Mouse (Mus musculus) myocyte (in vitro differentiated cells): ENCODE measurements at regions not wholly inside any gene's neighbourhood (a gene's known extent, or its start where the extent isn't known, plus 50 kb on each side); places are given as distances from the start of the nearest gene placed in this dataset.

Experiments used
- H3K27me3 ChIP-seq: one replicate; pipeline ENCODE4 v1.6.1; 2011; ENCODE audit not compliant: control insufficient read depth, insufficient read depth, insufficient read length
- H3K36me3 ChIP-seq: one replicate; pipeline ENCODE4 v1.6.1; 2011; ENCODE audit not compliant: control insufficient read depth, insufficient read depth
- H3K4me2 ChIP-seq: one replicate; pipeline ENCODE4 v1.6.1; 2011; ENCODE audit warnings: low read depth, control low read depth
- H3K4me3 ChIP-seq: one replicate; pipeline ENCODE4 v1.5.1; 2011; ENCODE audit warnings: mild to moderate bottlenecking, control low read depth, moderate library complexity
- H3K79me2 ChIP-seq: one replicate; pipeline ENCODE4 v1.6.1; 2011; ENCODE audit not compliant: control insufficient read depth, insufficient read depth
- H3ac ChIP-seq: one replicate; pipeline ENCODE4 v1.6.1; 2011; ENCODE audit not compliant: control insufficient read depth, insufficient read length
- CEBPB ChIP-seq: IDR thresholded peaks from 2 replicates; pipeline ENCODE4 v1.6.1; 2011; ENCODE audit warnings: mild to moderate bottlenecking, moderate library complexity; ENCODE audit not compliant: poor library complexity, insufficient read depth, severe bottlenecking
- E2F4 ChIP-seq: IDR thresholded peaks from one replicate; pipeline ENCODE4 v1.6.1; 2011; ENCODE audit warnings: mild to moderate bottlenecking, control low read depth, moderate library complexity; ENCODE audit not compliant: insufficient read depth
- MAX ChIP-seq: IDR thresholded peaks from one replicate; pipeline ENCODE4 v1.6.1; 2011; ENCODE audit warnings: low read depth, mild to moderate bottlenecking, control low read depth
- MYOD1 ChIP-seq, 3 experiments: IDR thresholded peaks; one replicate each; pipeline ENCODE4 v1.6.1; 2011; ENCODE audit warnings: control low read depth in 2 of 3, low read depth in 2 of 3, mild to moderate bottlenecking in 2 of 3, moderate library complexity in 1 of 3; ENCODE audit not compliant: insufficient read length in 2 of 3, control insufficient read depth in 1 of 3
- MYOG ChIP-seq, 3 experiments: IDR thresholded peaks; one replicate each; pipeline ENCODE4 v1.6.1; 2011; ENCODE audit warnings: control low read depth in 2 of 3, low read depth in 2 of 3, mild to moderate bottlenecking in 2 of 3; ENCODE audit not compliant: insufficient read length in 2 of 3, control insufficient read depth in 1 of 3, insufficient read depth in 1 of 3
- POLR2A ChIP-seq: IDR thresholded peaks from one replicate; pipeline ENCODE4 v1.6.1; 2011; ENCODE audit warnings: low read depth, mild to moderate bottlenecking, control low read depth, moderate library complexity; ENCODE audit not compliant: insufficient read length
- POLR2AphosphoS2 ChIP-seq: IDR thresholded peaks from one replicate; pipeline ENCODE4 v1.6.1; 2011; ENCODE audit warnings: low read depth, control low read depth; ENCODE audit not compliant: insufficient read length
- REST ChIP-seq: IDR thresholded peaks from one replicate; pipeline ENCODE4 v1.6.1; 2011; ENCODE audit warnings: mild to moderate bottlenecking, control low read depth, moderate library complexity; ENCODE audit not compliant: insufficient read depth, insufficient read length
- SRF ChIP-seq: IDR thresholded peaks from one replicate; pipeline ENCODE4 v1.6.1; 2011; ENCODE audit warnings: low read depth; ENCODE audit not compliant: control insufficient read depth, insufficient read length
- TCF12 ChIP-seq: IDR thresholded peaks from one replicate; pipeline ENCODE4 v1.6.1; 2011; ENCODE audit warnings: mild to moderate bottlenecking, control low read depth; ENCODE audit not compliant: poor library complexity, insufficient read depth, severe bottlenecking
- TCF3 ChIP-seq: IDR thresholded peaks from one replicate; pipeline ENCODE4 v1.6.1; 2011; ENCODE audit warnings: low read depth, control low read depth; ENCODE audit not compliant: insufficient read length
- USF1 ChIP-seq: IDR thresholded peaks from one replicate; pipeline ENCODE4 v1.6.1; 2011; ENCODE audit warnings: low read depth, mild to moderate bottlenecking, control low read depth, moderate library complexity

GRCm38 (mm10) chr7:115237131-115237530, 493.6 kb downstream of the Insc start:
- H3K4me2 ChIP-seq = no peak overlapping the region
- H3K79me2 ChIP-seq = no peaks in the 10 kb centered on the region
- TF ChIP-seq USF1 (no peak), POLR2A (no peak), SRF (no peak), E2F4 (no peak), CEBPB (no peak), TCF12 (no peak), MAX (no peak), POLR2AphosphoS2 (no peak), MYOG (IDR thresholded peaks at IDR 0.05; ENCODE audit: control insufficient read depth in 1 of 3, insufficient read depth in 1 of 3, insufficient read length in 2 of 3, low read depth in 2 of 3) (no peak), MYOD1 (IDR thresholded peaks at IDR 0.05; ENCODE audit: control insufficient read depth in 1 of 3, insufficient read length in 2 of 3, low read depth in 2 of 3) (no peak), REST (no peak)
- H3K36me3 ChIP-seq = no peaks in the 10 kb centered on the region
- H3ac ChIP-seq = no peak overlapping the region
- H3K27me3 ChIP-seq = no peaks in the 10 kb centered on the region
- H3K4me3 ChIP-seq = no peak overlapping the region

- Histone ChIP-seq H3K79me2 (no peaks in the 10 kb centered on the region), H3K36me3 (no peaks in the 10 kb centered on the region), H3K4me3 (no peak overlapping the region), H3K4me2 (no peak overlapping the region), H3ac (no peak overlapping the region), H3K27me3 (no peaks in the 10 kb centered on the region)
- TF ChIP-seq E2F4 = no peak
- TF ChIP-seq REST = no peak
- no peak for TF ChIP-seq POLR2AphosphoS2
- no peak for TF ChIP-seq SRF
- no peak for TF ChIP-seq CEBPB
- no peak for TF ChIP-seq MYOD1 (IDR thresholded peaks at IDR 0.05; ENCODE audit: control insufficient read depth in 1 of 3, insufficient read length in 2 of 3, low read depth in 2 of 3)
- no peak for TF ChIP-seq MAX
Observed at GRCm38 (mm10) chr7:115251591-115252369, 508.3 kb downstream of the Insc start.

- H3K4me2 ChIP-seq = no peak overlapping the region
- no peaks in the 10 kb centered on the region for H3K79me2 ChIP-seq
- H3K27me3 ChIP-seq = no peaks in the 10 kb centered on the region
- no peak overlapping the region for H3ac ChIP-seq
- H3K36me3 ChIP-seq = no peaks in the 10 kb centered on the region
- H3K4me3 ChIP-seq = no peak overlapping the region
- TF ChIP-seq TCF3 = no peak
- no peak for TF ChIP-seq USF1
- no peak for TF ChIP-seq TCF12
- no peak for TF ChIP-seq E2F4
- TF ChIP-seq CEBPB = no peak
- no peak for TF ChIP-seq REST
- no peak for TF ChIP-seq MAX
- no peak for TF ChIP-seq POLR2AphosphoS2
- TF ChIP-seq MYOD1 (IDR thresholded peaks at IDR 0.05; ENCODE audit: control insufficient read depth in 1 of 3, insufficient read length in 2 of 3, low read depth in 2 of 3) = no peak
- TF ChIP-seq SRF = no peak
- TF ChIP-seq MYOG (IDR thresholded peaks at IDR 0.05; ENCODE audit: control insufficient read depth in 1 of 3, insufficient read depth in 1 of 3, insufficient read length in 2 of 3, low read depth in 2 of 3) = no peak
- no peak for TF ChIP-seq POLR2A
Observed at GRCm38 (mm10) chr7:115252370-115252750, 508.9 kb downstream of the Insc start.

- no peak for TF ChIP-seq POLR2A
- TF ChIP-seq E2F4 = no peak
- H3K4me3 ChIP-seq = no peak overlapping the region
- H3K4me2 ChIP-seq = no peak overlapping the region
- H3K36me3 ChIP-seq = no peaks in the 10 kb centered on the region
- no peaks in the 10 kb centered on the region for H3K79me2 ChIP-seq
- H3K27me3 ChIP-seq = no peaks in the 10 kb centered on the region
- no peak overlapping the region for H3ac ChIP-seq
Observed at GRCm38 (mm10) chr7:115258626-115259025, 515.1 kb downstream of the Insc start.

- no peak overlapping the region for H3ac ChIP-seq
- no peaks in the 10 kb centered on the region for H3K79me2 ChIP-seq
- H3K27me3 ChIP-seq = no peaks in the 10 kb centered on the region
- H3K4me2 ChIP-seq = no peak overlapping the region
- no peaks in the 10 kb centered on the region for H3K36me3 ChIP-seq
- TF ChIP-seq E2F4 (no peak), POLR2AphosphoS2 (no peak), MYOD1 (IDR thresholded peaks at IDR 0.05; ENCODE audit: control insufficient read depth in 1 of 3, insufficient read length in 2 of 3, low read depth in 2 of 3) (no peak), CEBPB (no peak), MYOG (IDR thresholded peaks at IDR 0.05; ENCODE audit: control insufficient read depth in 1 of 3, insufficient read depth in 1 of 3, insufficient read length in 2 of 3, low read depth in 2 of 3) (no peak), TCF3 (no peak), USF1 (no peak), REST (no peak), TCF12 (no peak), MAX (no peak), POLR2A (no peak), SRF (no peak)
- no peak overlapping the region for H3K4me3 ChIP-seq
Observed at GRCm38 (mm10) chr7:115263082-115263481, 519.6 kb downstream of the Insc start.
